Mouse (Mus musculus): ENCODE data around the gene Dnajb8. TPM values are rescaled to one million over a fixed set of nuclear protein-coding genes. Genes with fewer than 3 reads are reported as not detected.

Gene Dnajb8
- total RNA-seq, 2 experiments from 2014 or later, result not detected

GRCm38 (mm10) chr6:88229221-88229620 is 7.2 kb downstream of the Dnajb8 start:
- DNase-seq, result no peak

DNA sequence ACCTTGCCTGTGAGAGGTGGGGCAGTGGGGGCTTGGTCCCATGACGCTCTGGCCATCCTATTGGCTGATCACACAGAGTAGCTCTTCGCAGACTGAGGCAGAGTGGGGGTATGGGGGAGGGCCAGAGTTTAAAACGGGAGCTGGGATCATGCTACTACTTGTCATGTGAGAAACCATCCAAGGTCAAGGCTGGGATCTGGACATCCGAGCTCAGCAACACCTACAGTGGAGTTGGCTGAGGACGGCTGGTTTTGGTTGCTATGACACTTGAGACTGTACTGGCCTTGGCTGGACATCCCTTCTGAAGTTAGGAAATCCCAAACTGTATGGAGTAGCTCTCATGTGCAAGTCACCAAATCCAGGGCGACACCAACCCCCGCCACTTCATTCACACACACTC is 9.8 kb downstream of the Dnajb8 start:
- no peak for DNase-seq

DNA sequence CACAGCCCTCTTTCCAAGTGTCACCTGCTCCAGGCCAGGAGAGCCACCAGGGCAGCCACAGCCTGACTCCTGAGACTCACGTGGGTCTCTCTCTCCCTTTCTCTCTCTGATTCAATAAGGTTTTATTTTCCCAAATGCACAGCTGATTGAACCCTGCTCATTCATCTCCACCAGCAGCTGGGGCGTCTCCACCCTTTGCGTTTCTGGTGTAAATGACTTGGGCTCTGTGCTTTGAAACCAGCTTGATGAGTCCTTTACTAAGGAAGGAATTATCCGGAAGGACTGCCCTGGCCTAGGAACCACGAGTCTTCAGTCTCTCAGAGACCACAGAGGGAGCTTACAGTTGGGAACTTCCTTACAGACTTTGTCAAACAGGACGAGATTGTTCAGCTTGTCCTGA is 10.2 kb downstream of the Dnajb8 start:
- no peak for DNase-seq

DNA sequence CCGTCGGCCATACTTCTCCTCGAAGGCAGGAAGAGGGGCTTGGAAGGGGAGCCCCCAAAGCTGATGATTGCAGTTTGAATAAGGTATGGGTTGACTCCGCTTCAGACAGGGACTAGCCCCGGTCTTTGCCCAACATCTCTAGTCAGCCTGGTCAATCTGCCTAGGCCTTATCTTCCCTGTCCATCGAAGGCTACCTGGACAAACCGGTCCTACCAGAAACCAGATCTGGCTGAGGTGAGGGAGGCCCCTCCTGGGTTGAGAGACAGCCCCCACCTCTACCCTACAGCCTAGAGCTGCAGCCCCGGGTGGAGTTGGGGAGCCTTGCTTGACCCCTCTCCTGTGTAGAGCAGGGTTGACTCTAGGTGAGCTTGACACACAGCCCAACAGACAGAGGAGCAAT is 11.9 kb downstream of the Dnajb8 start:
- DNase-seq, result no peak

DNA sequence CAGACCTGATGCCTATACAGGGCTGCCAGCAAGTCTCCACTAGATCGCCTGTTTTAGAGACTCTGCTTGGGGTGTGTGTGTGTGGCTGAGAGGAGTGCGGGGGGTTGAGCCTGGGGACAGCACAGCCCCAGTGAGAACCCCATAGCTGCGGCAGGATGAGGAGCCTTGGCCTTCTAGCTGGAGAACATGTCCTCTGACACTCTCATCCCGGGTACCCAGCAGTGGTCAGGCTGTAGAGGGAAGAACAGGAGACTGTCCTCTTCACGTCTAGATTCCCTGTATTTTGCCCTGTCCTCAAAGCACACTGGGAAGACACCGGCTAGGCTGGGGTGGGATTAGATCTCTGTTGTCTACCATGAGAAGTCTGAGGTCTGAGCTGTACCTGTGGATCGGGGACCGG is 13.4 kb downstream of the Dnajb8 start:
- DNase-seq, result no peak

DNA sequence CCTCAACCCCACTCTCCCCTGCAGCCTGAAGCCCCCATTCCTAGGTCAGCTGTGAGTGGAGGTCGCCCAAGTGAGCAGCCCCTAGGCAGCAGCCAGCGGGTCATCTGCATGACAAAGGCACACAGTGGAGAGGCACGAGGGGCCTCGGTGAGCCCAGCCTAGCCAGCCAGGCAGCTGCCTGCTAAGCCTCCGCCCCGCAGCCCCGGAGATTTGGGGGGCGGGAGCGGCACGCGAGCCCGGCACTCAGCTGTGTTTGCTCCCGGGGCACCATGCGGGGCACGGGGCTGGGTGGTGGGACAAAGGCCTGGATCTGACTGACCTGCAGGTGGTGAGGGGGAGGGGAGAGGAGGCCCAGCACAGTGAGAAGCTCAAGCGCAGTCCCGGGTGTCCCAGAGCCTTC is 13.9 kb downstream of the Dnajb8 start:
- no peak for DNase-seq

- DNase-seq, result no peak
Observed at GRCm38 (mm10) chr6:88236513-88236912, 14.4 kb downstream of the Dnajb8 start.

- DNase-seq, result peak; percentile 65
Observed at GRCm38 (mm10) chr6:88242604-88243003, 20.5 kb downstream of the Dnajb8 start.

DNA sequence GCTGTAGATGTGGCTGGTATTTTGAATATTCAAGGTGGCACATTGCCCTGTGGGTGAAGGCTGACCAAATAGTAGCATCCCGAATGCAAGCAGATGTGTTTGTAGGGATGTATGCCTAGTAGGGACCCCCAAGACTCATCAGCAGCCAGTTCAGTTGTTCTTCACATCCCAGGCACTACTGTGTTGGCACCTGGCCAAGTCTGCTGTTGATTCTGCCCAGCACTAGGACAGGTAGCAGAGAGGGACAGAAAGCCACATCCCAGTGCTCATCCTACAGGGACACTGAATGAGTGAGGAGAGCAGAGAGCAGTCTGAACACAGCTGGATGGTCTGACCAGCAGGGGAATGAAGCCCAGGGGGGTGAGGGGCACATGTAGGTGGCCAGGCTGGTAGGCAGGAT is 27.2 kb downstream of the Dnajb8 start:
- no peak for DNase-seq

- DNase-seq, result no peak
Observed at GRCm38 (mm10) chr6:88251396-88251795, 29.3 kb downstream of the Dnajb8 start.

DNA sequence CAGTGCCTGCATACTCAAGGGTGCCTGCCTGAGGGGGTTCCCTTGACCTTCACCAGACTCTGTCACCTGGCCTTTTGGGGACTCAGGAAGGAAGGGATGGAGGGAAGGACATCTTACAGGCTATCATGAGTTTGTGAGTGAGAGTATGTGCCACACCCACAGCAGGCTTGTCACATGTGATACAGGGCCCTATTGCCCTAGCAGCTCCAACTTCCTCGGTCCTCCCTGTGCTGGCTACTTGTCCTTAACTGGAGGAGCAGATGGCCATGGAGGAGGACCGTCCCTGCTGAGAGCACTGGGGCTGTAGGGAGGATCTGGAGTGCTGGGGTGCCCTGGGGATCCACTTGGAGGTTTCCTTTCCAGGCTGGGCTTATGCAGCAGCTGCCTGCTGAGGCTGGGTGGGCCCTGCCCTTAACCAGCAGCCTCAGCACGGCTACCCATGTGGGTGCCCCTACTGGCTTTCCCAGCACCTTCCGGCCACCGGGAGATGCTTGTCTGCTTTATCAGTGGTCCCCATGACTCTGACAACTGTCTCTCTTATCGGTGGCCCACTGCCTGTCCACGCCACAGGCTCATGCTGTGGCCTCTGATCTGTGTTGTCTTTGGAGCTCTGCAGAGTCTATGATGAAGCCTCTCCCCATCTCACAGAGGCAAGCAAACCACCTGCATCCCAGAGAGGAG is 29.9 kb downstream of the Dnajb8 start:
- DNase-seq, result no peak

DNA sequence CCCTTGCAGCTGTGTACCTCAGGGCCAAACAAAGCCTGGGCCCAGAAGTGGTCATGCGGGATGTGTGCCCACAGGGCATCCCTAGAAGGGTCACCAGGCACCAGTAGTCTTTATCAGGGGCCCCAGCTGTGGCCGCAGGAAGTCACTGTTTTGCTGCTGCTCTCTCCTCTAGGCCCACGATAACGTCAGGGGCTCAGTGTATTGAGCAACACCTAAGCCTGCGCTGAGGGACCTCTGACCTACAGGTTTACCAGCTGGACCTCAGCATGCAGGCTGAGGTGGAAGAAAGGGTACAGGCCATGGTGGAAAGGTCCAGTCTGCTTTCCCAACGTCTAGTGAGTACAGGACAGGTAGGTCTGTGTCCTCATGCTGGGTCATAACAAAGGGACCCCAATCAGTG is 32.0 kb downstream of the Dnajb8 start:
- no peak for DNase-seq

- no peak for DNase-seq
Observed at GRCm38 (mm10) chr6:88255435-88255834, 33.4 kb downstream of the Dnajb8 start.

- DNase-seq, result no peak
Observed at GRCm38 (mm10) chr6:88259621-88260020, 37.6 kb downstream of the Dnajb8 start.

DNA sequence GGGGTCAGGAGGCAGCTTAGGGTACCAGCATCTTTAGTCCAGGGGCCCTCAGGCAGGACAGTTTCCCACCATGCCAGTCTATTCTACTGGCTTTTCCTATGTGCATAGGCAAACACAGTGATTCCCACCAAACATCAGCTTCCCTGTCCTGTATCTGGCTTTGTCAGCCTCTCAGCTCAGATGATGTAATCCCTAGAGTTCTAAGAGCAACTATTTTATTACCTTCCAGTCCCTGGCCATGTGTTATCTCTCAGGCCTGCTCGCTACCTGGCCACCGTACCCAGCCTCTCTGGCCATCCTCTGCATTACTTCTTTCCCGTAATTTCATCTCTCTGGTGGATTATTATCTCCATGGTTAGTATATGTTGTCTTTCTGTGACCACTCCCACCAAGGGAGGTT is 38.6 kb downstream of the Dnajb8 start:
- DNase-seq, result no peak

DNA sequence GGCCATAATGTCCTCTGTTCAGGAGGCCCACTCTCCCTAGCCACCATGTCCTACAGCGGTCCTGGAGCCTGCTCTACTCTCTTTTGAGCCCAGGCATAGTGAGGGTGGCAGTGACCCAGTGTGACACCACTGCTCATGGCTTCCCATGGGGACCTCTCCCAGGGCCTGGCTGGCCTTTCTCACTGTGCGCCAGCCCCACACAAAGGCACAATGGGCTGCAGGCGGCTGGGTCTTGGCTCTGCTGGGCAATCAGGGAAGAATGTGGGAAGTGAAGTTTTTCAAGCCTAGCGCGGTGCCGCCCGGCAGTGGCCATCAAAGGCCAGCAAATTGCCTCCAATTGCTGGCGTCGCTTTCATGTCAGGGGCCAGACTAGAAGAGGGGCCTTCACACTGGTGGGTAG is 40.1 kb downstream of the Dnajb8 start:
- DNase-seq, result no peak

DNA sequence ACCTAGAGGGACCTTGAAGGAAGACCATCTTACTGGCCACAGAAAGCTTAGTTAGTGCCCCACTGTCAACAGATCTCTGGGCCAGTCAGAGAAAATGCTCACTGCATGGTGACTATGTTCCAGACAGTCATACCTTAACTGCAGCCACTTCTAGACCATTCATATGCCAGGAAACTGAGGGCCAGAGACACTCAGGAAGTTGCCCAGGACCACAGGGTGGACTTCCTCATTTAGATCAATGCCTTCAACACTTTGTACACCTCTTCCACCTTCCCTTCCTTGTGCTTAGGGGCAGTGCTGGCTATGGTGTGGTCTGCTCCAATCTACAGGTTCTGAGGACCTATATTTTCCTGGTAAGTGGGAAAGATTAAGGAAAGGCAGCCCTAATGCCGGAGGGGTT is 43.3 kb downstream of the Dnajb8 start:
- DNase-seq, result no peak

DNA sequence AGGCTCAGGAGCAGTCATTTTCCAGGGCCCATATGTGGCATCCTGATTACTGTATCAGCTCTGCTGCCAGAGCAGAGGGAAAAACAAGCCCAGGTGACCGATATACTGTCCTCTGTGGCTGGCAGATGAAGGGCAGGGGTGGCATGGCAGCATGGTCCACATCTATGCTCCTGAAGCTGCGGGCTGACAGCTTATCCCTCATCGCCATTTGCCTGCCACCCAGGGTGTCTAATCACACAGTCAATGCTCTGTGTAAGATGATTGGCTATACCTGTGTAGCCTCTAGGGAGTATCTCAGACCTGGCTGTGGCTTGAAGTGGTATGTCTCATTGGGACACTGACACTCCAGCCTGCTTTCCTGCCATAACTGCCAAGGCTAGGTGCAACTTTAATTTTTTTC is 44.0 kb downstream of the Dnajb8 start:
- DNase-seq, result no peak

DNA sequence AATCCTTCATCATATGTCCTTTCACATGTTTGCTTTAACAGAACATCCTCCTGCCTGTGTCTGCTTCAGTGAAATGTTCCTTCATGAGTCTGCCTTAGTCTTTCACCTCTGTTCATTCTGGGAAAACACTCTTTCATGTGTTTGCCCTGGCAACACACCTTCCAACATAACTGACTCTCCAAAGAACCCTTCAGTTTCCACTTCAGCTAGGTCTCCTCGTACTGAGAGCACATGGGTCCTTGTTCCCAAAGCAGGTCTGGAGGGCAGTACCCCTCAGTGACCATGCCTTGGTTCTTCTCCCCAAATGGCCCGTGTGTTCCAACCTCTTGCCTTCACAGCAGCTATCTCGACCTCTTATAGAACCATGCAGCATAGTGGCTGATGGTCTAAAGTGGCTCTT is 45.0 kb downstream of the Dnajb8 start:
- DNase-seq, result no peak

- DNase-seq, result no peak
Observed at GRCm38 (mm10) chr6:88267970-88268369, 45.9 kb downstream of the Dnajb8 start.

- no peak for DNase-seq
Observed at GRCm38 (mm10) chr6:88274623-88275022, 52.6 kb downstream of the Dnajb8 start.

GRCm38 (mm10) chr6:88276221-88276620 is 54.2 kb downstream of the Dnajb8 start:
- no peak for DNase-seq

DNA sequence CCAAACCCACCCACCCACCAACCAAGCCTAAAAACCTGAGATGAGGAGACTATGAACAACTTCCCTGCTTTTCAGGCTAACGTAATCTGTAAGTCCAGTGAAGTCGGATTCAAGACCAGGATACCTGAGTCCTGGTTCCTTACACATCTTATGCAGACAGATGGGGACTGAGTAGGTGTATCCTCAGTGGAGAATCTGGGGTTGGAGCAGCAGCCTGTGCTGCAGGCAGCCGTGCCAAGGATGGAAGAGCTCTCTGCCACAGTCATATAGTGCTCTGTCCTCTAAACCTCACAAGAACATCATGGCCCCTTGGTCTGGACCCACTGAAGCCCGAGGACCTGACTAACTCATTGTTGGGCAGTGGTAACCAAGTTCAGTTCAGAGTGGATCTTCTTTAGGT is 55.2 kb downstream of the Dnajb8 start:
- no peak for DNase-seq

- no peak for DNase-seq
Observed at GRCm38 (mm10) chr6:88278141-88278540, 56.1 kb downstream of the Dnajb8 start.
